Mouse (Mus musculus) forebrain, embryonic 11.5 days (tissue): ENCODE measurements at regions not wholly inside any gene's neighbourhood (a gene's known extent, or its start where the extent isn't known, plus 50 kb on each side); places are given as distances from the start of the nearest gene placed in this dataset.

ENCODE experiments used
- ATAC-seq: fragments of 200-750 bp; cut with Nextera tagmentation; replicated peaks from 2 replicates; pipeline ENCODE4 v1.8.0; 2017; ENCODE audit warnings: moderate TSS enrichment; ENCODE audit not compliant: low FRiP score
- DNase-seq: peaks from one replicate; pipeline ENCODE4 v3.0.0-alpha.2; 2017; ENCODE audit warnings: low spot score
- H3K27ac ChIP-seq: fragments of 300-500 bp; sonication (generic); 2 replicates; pipeline ENCODE4 v1.5.1; 2014; ENCODE audit warnings: low read depth, low read length
- H3K27me3 ChIP-seq: fragments of 300-500 bp; sonication (generic); 2 replicates; pipeline ENCODE4 v1.6.1; 2014; ENCODE audit warnings: mild to moderate bottlenecking, low read length, mixed read lengths; ENCODE audit not compliant: control insufficient read depth, insufficient read depth
- H3K36me3 ChIP-seq: fragments of 300-500 bp; sonication (generic); 2 replicates; pipeline ENCODE4 v1.6.1; 2014; ENCODE audit warnings: mild to moderate bottlenecking, low read length, moderate library complexity, mixed read lengths; ENCODE audit not compliant: control insufficient read depth, insufficient read depth
- H3K4me1 ChIP-seq: fragments of 300-500 bp; sonication (generic); replicated peaks from 2 replicates; pipeline ENCODE4 v1.6.1; 2014; ENCODE audit warnings: low read length, mixed read lengths; ENCODE audit not compliant: control insufficient read depth, insufficient read depth
- H3K4me2 ChIP-seq: fragments of 300-500 bp; sonication (generic); 2 replicates; pipeline ENCODE4 v1.6.1; 2014; ENCODE audit warnings: low read depth, mild to moderate bottlenecking, low read length, moderate library complexity, mixed read lengths; ENCODE audit not compliant: severe bottlenecking
- H3K4me3 ChIP-seq: fragments of 300-500 bp; sonication (generic); 2 replicates; pipeline ENCODE4 v1.5.1; 2014; ENCODE audit warnings: low read depth, low read length
- H3K9ac ChIP-seq: fragments of 300-500 bp; sonication (generic); 2 replicates; pipeline ENCODE4 v1.6.1; 2014; ENCODE audit warnings: low read length
- H3K9me3 ChIP-seq: fragments of 300-500 bp; sonication (generic); 2 replicates; pipeline ENCODE4 v1.6.1; 2016; ENCODE audit warnings: low read length, mixed read lengths; ENCODE audit not compliant: control insufficient read depth
- WGBS: fragments of 180-500 bp; shearing (Covaris S2); extraction: QIAGEN DNeasy Blood & Tissue Kit; methylation state at CpG from one replicate; pipeline ENCODE4 v1.1.7; 2014; 5-methylcytosine and 5-hydroxymethylcytosine counted together

DNA sequence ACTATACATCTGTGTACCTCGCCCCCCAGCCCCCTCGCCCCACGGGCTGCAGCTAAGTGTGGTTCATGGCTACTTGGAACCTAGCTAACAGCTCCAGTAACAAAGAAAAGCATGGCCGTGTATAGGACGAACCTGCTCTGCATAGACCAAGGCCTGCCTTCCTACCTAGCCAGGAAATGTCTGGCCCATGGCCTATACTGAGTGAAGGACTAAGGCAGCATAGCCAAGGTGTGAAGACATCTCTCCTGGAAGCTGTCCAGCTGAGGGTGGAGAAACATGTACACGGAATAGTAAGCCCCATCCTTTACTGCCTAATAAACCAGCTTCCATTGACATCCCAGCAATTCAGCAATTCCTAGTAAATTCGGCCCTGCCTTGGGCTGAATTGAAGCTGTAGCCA is 183.6 kb upstream of the Tbc1d5 start:
- Histone ChIP-seq H3K4me1 (no peaks in the 10 kb centered on the region), H3K4me2 (no peak overlapping the region), H3K9me3 (no peaks in the 10 kb centered on the region), H3K36me3 (no peaks in the 10 kb centered on the region), H3K27me3 (no peaks in the 10 kb centered on the region), H3K27ac (no peak overlapping the region), H3K4me3 (no peak overlapping the region), H3K9ac (no peak overlapping the region)
- DNase-seq (no peak), ATAC-seq (no peak)
- 95% methylated on average over 7 of the region's 7 CpGs for WGBS

DNA sequence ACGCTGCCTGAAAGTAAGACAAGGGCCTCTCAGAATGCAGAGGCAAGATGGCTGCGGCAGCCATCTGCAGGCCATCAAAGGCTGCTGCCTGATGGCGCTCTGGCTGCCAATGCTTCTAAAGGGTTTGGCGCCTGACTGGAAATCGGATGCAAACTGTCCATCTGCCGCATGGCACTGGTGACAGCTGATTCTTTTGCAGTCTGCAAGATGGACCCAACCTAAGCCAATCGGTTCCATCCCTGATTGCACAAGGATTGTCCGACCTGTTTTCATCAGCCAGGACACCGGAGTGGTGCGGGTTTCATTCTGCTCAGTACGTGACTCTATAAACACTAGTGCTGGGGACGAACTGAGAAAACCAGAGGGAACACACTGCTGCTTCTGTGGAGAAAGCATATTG is 183.1 kb upstream of the Tbc1d5 start:
- H3K9ac ChIP-seq = no peak overlapping the region
- DNase-seq (no peak), ATAC-seq (no peak)
- no peak overlapping the region for H3K27ac ChIP-seq
- no peaks in the 10 kb centered on the region for H3K4me1 ChIP-seq
- WGBS = 95% methylated on average over 12 of the region's 12 CpGs
- H3K27me3 ChIP-seq = no peaks in the 10 kb centered on the region
- H3K4me3 ChIP-seq = no peak overlapping the region
- no peaks in the 10 kb centered on the region for H3K9me3 ChIP-seq
- no peak overlapping the region for H3K4me2 ChIP-seq
- H3K36me3 ChIP-seq = no peaks in the 10 kb centered on the region

DNA sequence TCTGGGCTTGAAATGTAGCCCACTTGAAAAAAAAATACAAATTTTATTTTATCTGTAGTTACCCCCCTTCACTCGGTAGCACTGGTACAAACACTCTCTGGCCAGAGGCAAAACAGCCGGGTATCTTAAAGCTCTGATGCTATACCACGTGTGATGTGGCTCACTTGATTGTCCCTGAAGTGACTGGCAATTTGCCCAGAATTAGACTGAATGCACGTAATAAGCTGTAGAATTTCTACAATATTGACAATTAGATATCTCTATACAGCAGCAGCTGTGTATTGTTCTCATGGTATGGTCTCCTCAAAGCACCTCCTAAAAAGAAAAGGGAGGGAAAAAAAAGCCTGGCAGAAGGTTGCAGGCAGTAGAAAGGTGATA is 179.2 kb upstream of the Tbc1d5 start:
- peak; percentile 85 for ATAC-seq

DNA sequence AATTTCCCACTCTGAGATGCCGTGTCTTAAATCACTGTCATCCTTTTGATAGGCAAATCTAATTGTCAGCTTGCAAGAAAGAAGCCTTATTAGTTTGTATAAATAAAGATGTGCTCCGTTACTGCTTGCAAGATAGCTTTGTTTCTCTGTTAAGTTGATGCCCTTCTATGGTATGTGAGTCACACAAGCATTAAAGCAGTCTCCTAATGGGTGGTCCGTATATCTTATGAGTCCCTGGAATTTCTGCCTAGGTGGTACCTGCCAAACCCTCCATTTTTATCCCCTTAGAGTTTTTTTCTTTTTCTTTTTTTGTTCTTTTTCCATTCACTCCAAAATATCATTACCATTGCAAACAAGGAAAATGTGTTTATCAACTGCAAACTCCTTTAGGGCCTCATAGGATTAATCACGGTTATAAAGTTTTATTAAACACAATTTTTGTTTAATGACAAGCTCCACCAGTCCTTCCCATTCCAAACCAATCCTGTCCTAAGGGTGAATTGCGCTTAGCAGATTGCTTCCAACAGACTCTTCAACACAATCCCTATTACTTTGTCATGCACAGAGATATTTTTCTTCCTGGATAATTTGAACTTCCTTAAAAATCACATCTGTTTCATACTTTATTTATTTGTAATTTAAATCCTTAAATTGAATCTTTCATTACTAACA is 178.7 kb upstream of the Tbc1d5 start:
- no peak overlapping the region for H3K27ac ChIP-seq
- DNase-seq (no peak), ATAC-seq (no peak)
- no peaks in the 10 kb centered on the region for H3K36me3 ChIP-seq
- H3K4me1 ChIP-seq = no peaks in the 10 kb centered on the region
- no peaks in the 10 kb centered on the region for H3K9me3 ChIP-seq
- no peak overlapping the region for H3K9ac ChIP-seq
- H3K4me3 ChIP-seq = no peak overlapping the region
- WGBS = 73% methylated on average over 5 of the region's 5 CpGs
- no peaks in the 10 kb centered on the region for H3K27me3 ChIP-seq
- H3K4me2 ChIP-seq = no peak overlapping the region

More for the DNA sequence above, 179.2 kb upstream of the Tbc1d5 start:
- WGBS = 41% methylated on average over 4 of the region's 4 CpGs
- Histone ChIP-seq H3K4me2 (no peak overlapping the region), H3K27ac (no peak overlapping the region), H3K9me3 (no peaks in the 10 kb centered on the region), H3K4me1 (no peaks in the 10 kb centered on the region), H3K9ac (no peak overlapping the region), H3K27me3 (no peaks in the 10 kb centered on the region), H3K4me3 (no peak overlapping the region), H3K36me3 (no peaks in the 10 kb centered on the region)
- DNase-seq = no peak

DNA sequence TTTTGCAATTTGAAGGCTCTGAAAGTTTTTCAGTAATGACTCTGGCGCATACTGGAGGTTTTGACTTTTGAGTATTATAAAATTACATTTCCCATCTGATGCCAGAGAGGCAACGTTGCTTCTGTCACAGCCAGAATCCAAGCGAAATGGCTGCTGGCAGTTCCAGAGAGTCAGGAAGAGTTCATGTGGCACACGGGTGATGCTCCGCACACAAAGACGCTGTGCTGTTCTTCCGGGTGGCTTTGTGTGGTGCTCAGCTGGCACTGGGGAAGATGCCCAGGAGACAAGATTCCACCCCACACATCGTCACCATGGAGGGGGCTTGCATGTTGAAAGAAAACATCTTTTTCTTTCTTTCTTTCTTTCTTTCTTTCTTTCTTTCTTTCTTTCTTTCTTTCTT is 177.3 kb upstream of the Tbc1d5 start:
- Histone ChIP-seq H3K27ac (no peak overlapping the region), H3K4me3 (no peak overlapping the region), H3K27me3 (no peaks in the 10 kb centered on the region), H3K4me1 (no peaks in the 10 kb centered on the region), H3K9ac (no peak overlapping the region), H3K4me2 (no peak overlapping the region), H3K9me3 (no peaks in the 10 kb centered on the region), H3K36me3 (no peaks in the 10 kb centered on the region)
- 83% methylated on average over 8 of the region's 8 CpGs for WGBS
- no peak for DNase-seq
- ATAC-seq = no peak

DNA sequence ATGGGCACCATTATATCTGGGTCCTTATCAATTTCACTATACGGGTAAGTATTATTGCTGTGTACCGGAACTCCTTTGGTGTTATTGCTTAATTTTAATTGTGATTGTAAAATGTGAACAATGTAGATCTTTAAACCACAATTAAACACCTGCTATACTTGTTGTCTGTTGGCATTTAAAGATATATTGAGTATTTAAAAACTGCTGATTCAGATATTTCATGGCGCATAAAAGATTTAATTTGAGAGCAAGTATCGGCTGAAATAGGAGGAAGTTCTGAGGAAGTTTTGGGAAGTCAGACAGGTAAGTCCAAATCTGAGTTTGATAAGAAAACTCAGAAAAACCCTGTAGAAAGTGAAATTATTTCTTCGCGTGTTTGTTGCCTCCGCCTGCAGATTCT is 142.7 kb upstream of the Tbc1d5 start:
- Histone ChIP-seq H3K4me2 (no peak overlapping the region), H3K27ac (no peak overlapping the region), H3K4me3 (no peak overlapping the region), H3K4me1 (no peaks in the 10 kb centered on the region), H3K9ac (no peak overlapping the region), H3K27me3 (no peaks in the 10 kb centered on the region), H3K36me3 (no peaks in the 10 kb centered on the region), H3K9me3 (no peaks in the 10 kb centered on the region)
- DNase-seq (no peak), ATAC-seq (no peak)
- WGBS = 83% methylated on average over 7 of the region's 7 CpGs

DNA sequence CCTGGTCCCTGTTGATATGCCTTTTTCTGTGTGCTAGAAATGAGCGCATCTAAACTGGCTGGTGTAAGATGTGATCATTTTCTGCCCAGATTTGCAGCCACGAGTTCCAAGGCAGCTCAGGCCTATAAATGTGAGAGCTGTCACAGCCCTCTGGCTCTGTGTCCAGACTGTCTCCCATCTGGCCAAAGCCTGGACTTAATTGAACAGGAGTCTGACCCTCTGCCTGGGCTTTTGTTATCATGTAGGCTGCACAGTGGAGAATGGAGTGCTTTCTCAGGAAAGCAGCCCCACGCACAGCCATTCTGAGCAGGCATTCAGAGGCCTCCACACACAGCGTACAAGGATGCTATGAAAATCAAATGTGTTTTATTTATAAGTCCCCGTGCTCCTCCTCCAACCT is 141.9 kb upstream of the Tbc1d5 start:
- no peaks in the 10 kb centered on the region for H3K4me1 ChIP-seq
- H3K9ac ChIP-seq = no peak overlapping the region
- no peak overlapping the region for H3K4me3 ChIP-seq
- DNase-seq (no peak), ATAC-seq (0 out of 2 replicates have a peak, but pooled peaks have one; percentile 44)
- 75% methylated on average over 5 of the region's 5 CpGs for WGBS
- no peaks in the 10 kb centered on the region for H3K36me3 ChIP-seq
- H3K27ac ChIP-seq = no peak overlapping the region
- H3K27me3 ChIP-seq = no peaks in the 10 kb centered on the region
- H3K4me2 ChIP-seq = no peak overlapping the region
- no peaks in the 10 kb centered on the region for H3K9me3 ChIP-seq

DNA sequence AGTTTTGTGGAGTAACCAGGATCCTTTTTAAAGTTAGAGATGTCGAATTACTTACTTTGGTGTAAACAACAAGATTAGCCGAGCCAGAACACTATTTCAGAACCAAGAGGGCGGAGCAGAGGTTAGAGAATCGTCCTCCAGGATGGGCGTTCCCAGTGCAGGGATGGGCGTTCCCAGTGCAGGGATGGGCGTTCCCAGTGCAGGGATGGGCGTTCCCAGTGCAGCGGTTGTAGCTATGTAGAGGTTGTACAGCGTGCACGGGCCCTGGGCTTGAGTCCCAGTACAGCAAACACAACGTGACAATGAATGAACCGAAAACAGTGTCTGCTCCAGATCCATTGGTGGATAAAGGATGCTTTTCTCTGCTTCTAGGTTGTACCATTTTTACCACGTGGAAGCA is 125.8 kb upstream of the Tbc1d5 start:
- H3K9ac ChIP-seq = no peak overlapping the region
- H3K9me3 ChIP-seq = no peaks in the 10 kb centered on the region
- H3K4me2 ChIP-seq = no peak overlapping the region
- 58% methylated on average over 14 of the region's 14 CpGs for WGBS
- no peak for ATAC-seq
- H3K27me3 ChIP-seq = no peaks in the 10 kb centered on the region
- DNase-seq = no peak
- no peaks in the 10 kb centered on the region for H3K36me3 ChIP-seq
- H3K27ac ChIP-seq = no peak overlapping the region
- H3K4me3 ChIP-seq = no peak overlapping the region
- H3K4me1 ChIP-seq = no peaks in the 10 kb centered on the region

DNA sequence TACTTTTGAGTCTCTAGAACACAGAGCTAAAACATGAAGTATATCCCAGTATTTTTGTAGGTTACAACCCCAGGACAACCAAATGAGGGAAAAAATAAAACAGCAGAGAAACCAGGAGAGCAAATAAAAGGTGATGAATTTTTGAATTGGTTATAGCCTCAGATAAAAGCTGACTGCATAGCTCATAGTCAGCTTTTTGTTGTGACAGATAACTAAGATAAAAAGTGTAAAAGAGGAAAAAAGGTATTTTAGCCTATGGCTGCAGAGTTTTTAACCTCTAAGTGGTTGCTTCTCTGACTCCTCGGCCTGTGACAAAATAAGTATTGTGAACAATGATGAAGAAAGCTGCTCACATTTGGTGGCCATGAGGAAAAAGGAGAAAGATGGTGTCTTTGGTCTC is 111.6 kb upstream of the Tbc1d5 start:
- no peak overlapping the region for H3K4me2 ChIP-seq
- no peaks in the 10 kb centered on the region for H3K27me3 ChIP-seq
- H3K36me3 ChIP-seq = no peaks in the 10 kb centered on the region
- H3K9ac ChIP-seq = no peak overlapping the region
- no peak overlapping the region for H3K4me3 ChIP-seq
- DNase-seq (no peak), ATAC-seq (no peak)
- no peaks in the 10 kb centered on the region for H3K9me3 ChIP-seq
- 87% methylated on average over 1 of the region's 1 CpGs for WGBS
- H3K27ac ChIP-seq = no peak overlapping the region
- no peaks in the 10 kb centered on the region for H3K4me1 ChIP-seq
